Mouse (Mus musculus): Measurements from ENCODE around the gene Olfr27.

Olfr27 gene

DNA sequence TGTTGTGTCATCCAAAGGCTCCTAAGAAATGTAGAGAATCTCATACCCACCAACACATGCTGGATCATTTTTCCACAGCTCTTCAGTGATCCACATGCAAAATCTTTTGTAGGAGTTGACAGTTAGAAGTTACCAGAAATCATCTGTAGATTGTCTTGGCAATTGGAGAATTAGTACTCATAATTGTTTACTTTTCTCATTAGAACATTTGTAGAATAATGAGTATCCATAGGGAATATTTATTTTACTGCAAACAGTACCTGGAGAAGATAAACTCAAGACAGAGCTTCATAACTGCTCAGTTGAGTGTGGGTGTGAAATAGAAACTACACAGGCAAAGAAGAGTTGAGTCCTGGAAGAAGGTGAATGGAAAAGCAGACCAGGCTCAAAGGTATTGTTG, at the start of gene Olfr27:
Gene Olfr27, plus strand, starts transcription at position 301 of the 400 bp plus-strand sequence.
- DNase-seq (ENCODE audit: low spot score in 2 of 2) = no peak

DNA sequence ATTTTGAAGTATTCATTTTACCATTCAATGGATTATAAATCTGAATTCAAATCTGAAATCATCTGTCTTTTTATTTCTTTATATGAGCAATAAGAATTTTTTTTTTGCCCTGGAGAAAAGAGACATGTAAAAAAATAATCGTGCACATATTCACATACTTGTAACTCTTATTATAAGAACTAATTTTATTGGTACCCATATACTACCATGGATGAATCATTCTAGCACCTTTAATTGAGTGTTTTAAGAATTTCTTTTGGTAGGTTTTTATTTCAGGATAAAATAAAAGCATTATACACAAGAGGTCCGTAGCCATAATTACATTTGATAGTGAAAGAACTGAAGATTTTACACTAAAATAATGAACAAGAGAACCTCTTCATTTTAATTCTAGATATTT, 49.1 kb upstream of the Olfr27 start, which contains the start of gene Olfr938:
Gene Olfr938, minus strand, starts transcription at position 101 of the 400 bp plus-strand sequence.
- DNase-seq (ENCODE audit: low spot score in 2 of 2) = no peak

DNA sequence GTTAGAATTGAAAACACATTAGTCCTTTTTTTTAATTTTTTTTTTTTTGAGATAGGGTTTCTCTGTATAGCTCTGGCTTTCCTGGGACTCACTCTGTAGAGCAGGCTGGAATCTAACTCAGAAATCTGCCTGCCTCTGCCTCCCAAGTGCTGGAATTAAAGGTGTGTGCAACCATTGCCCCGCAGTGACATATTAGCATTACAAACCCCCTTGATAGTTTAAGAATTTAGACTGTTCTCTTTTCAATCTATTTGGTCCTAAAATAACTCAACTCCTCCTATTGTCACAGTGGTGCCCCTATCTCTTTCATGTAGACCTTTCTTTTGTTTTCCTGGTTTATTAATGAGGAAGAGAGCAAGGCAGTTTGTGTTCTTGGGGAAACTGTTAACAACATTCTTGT, 605 bp upstream of the Olfr27 start:
- no peak for DNase-seq (ENCODE audit: low spot score in 2 of 2)

- DNase-seq (ENCODE audit: low spot score in 2 of 2) = no peak
Measured at GRCm38 (mm10) chr9:39152401-39152800, 24.5 kb downstream of the Olfr27 start.

- DNase-seq (ENCODE audit: low spot score in 2 of 2) = no peak
Measured at GRCm38 (mm10) chr9:39166004-39166403, 38.1 kb downstream of the Olfr27 start, which contains the start of gene Olfr943. TSS of gene Olfr943 (plus strand) at chr9:39166304.

All from spleen, postnatal 4 days (tissue).